Mouse (Mus musculus) hindbrain, postnatal 0 days (tissue): ENCODE measurements around the gene Gm10961. TPM values are rescaled to one million over a fixed set of nuclear protein-coding genes. Genes with fewer than 3 reads are reported as not detected.

ENCODE experiments used
- ATAC-seq: fragments of 200-750 bp; cut with Nextera tagmentation; 2 replicates; pipeline ENCODE4 v1.8.0; 2017; ENCODE audit warnings: mild to moderate bottlenecking, moderate TSS enrichment, moderate library complexity
- DNase-seq: peaks from one replicate; pipeline ENCODE4 v3.0.0-alpha.2; 2015; ENCODE audit warnings: low spot score
- H3K27ac ChIP-seq: fragments of 300-500 bp; sonication (generic); 2 replicates; pipeline ENCODE4 v1.5.1; 2014; ENCODE audit warnings: mild to moderate bottlenecking
- H3K27me3 ChIP-seq: fragments of 300-500 bp; sonication (generic); 2 replicates; pipeline ENCODE4 v1.6.1; 2014; ENCODE audit warnings: low read length, mixed read lengths; ENCODE audit not compliant: insufficient read depth
- H3K36me3 ChIP-seq: fragments of 300-500 bp; sonication (generic); 2 replicates; pipeline ENCODE4 v1.6.1; 2014; ENCODE audit warnings: low read length, mixed read lengths; ENCODE audit not compliant: insufficient read depth
- H3K4me1 ChIP-seq: fragments of 300-500 bp; sonication (generic); 2 replicates; pipeline ENCODE4 v1.6.1; 2014; ENCODE audit warnings: antibody characterized with exemption, low read length, mixed read lengths; ENCODE audit not compliant: insufficient read depth
- H3K4me2 ChIP-seq: fragments of 300-500 bp; sonication (generic); 2 replicates; pipeline ENCODE4 v1.6.1; 2014; ENCODE audit warnings: low read depth, mild to moderate bottlenecking, low read length, moderate library complexity, mixed read lengths
- H3K4me3 ChIP-seq: fragments of 300-500 bp; sonication (generic); 2 replicates; pipeline ENCODE4 v1.5.1; 2014; ENCODE audit warnings: low read length
- H3K9ac ChIP-seq: fragments of 300-500 bp; sonication (generic); replicated peaks from 2 replicates; pipeline ENCODE4 v1.6.1; 2014; ENCODE audit warnings: mild to moderate bottlenecking, low read length, moderate library complexity, mixed read lengths
- H3K9me3 ChIP-seq: fragments of 300-500 bp; sonication (generic); 2 replicates; pipeline ENCODE4 v1.6.1; 2016; ENCODE audit warnings: low read length, mixed read lengths
- CTCF ChIP-seq: IDR thresholded peaks from 2 replicates; pipeline ENCODE4 v1.5.1; 2016; ENCODE audit warnings: antibody characterized with exemption, control low read depth, low read depth
- WGBS: fragments of 180-500 bp; shearing (Covaris S2); extraction: QIAGEN DNeasy Blood & Tissue Kit; methylation state at CpG from one replicate; pipeline ENCODE4 v1.1.7; 2014; 5-methylcytosine and 5-hydroxymethylcytosine counted together
- polyA plus RNA-seq: library from polyadenylated mRNA; unstranded; fragments of >200 nt; fragmentation: Nextera tagmentation; extraction: Ambion mirVana; gene quantifications from 2 replicates; pipeline ENCODE4 v1.2.1, GENCODE M21; 2015
- total RNA-seq: library from RNA; depleted of rRNA; stranded (reverse); fragments of >200 nt; gene quantifications from 2 replicates; pipeline ENCODE4 v1.2.3, GENCODE M21; 2014; rRNA removed

Gm10961 gene
- not detected in 2 replicates for total RNA-seq
- polyA plus RNA-seq, result not detected in 2 replicates

GRCm38 (mm10) chr3:107630682-107631522, at the start of gene Gm10961:
Gene Gm10961 (plus strand): TSS chr3:107631322.
- Histone ChIP-seq H3K9ac (peak within 1 kb of the TSS; percentile 94), H3K36me3 (peaks cover 22% of the 10 kb centered on the region; the same call in 1 of the 2 replicates), H3K27me3 (no peaks in the 10 kb centered on the region), H3K9me3 (no peaks in the 10 kb centered on the region), H3K4me1 (no peaks in the 10 kb centered on the region), H3K27ac (peak within 1 kb of the TSS; percentile 98), H3K4me3 (peak within 1 kb of the TSS; percentile 76), H3K4me2 (peak within 1 kb of the TSS; percentile 80)
- under 1% methylated on average over 47 of the region's 48 CpGs for WGBS
- ATAC-seq, result peak; percentile 84
- DNase-seq, result peak; percentile 66
- TF ChIP-seq CTCF, result no peak

- TF ChIP-seq CTCF, result no peak
- Histone ChIP-seq H3K4me3 (peak overlapping the region; percentile 17), H3K4me2 (peak overlapping the region; percentile 43), H3K4me1 (0 out of 2 replicates have a peak, but pooled peaks cover 4% of the 10 kb centered on the region), H3K27ac (no peak overlapping the region), H3K9ac (no peak overlapping the region), H3K27me3 (peaks cover 54% of the 10 kb centered on the region), H3K36me3 (no peaks in the 10 kb centered on the region), H3K9me3 (no peaks in the 10 kb centered on the region)
- 2% methylated on average over 18 of the region's 18 CpGs for WGBS
- ATAC-seq (no peak), DNase-seq (no peak)
Measured at GRCm38 (mm10) chr3:107582130-107582874, 48.8 kb upstream of the Gm10961 start.

GRCm38 (mm10) chr3:107582875-107583767, 48.0 kb upstream of the Gm10961 start:
- peaks cover 56% of the 10 kb centered on the region for H3K27me3 ChIP-seq
- ATAC-seq (no peak), DNase-seq (no peak)
- WGBS, result under 1% methylated on average over 64 of the region's 65 CpGs
- H3K4me3 ChIP-seq, result peak overlapping the region; percentile 17
- H3K9me3 ChIP-seq, result no peaks in the 10 kb centered on the region
- no peak overlapping the region for H3K27ac ChIP-seq
- H3K4me2 ChIP-seq, result peak overlapping the region; percentile 43
- H3K4me1 ChIP-seq, result 0 out of 2 replicates have a peak, but pooled peaks cover 4% of the 10 kb centered on the region
- no peaks in the 10 kb centered on the region for H3K36me3 ChIP-seq
- TF ChIP-seq CTCF, result no peak
- no peak overlapping the region for H3K9ac ChIP-seq

- WGBS, result 11% methylated on average over 1 of the region's 1 CpGs
- Histone ChIP-seq H3K36me3 (no peaks in the 10 kb centered on the region), H3K9ac (no peak overlapping the region), H3K9me3 (no peaks in the 10 kb centered on the region), H3K4me3 (no peak overlapping the region), H3K4me2 (no peak overlapping the region), H3K27ac (no peak overlapping the region), H3K27me3 (peaks cover 59% of the 10 kb centered on the region), H3K4me1 (0 out of 2 replicates have a peak, but pooled peaks cover 4% of the 10 kb centered on the region)
- ATAC-seq (no peak), DNase-seq (no peak)
- TF ChIP-seq CTCF, result no peak
Measured at GRCm38 (mm10) chr3:107583893-107584292, 47.2 kb upstream of the Gm10961 start.

GRCm38 (mm10) chr3:107586504-107586903, 44.6 kb upstream of the Gm10961 start:
- no peaks in the 10 kb centered on the region for H3K9me3 ChIP-seq
- no peak for TF ChIP-seq CTCF
- no peak overlapping the region for H3K4me2 ChIP-seq
- H3K27me3 ChIP-seq, result peaks cover 41% of the 10 kb centered on the region
- no peak overlapping the region for H3K4me3 ChIP-seq
- ATAC-seq, result no peak
- no peaks in the 10 kb centered on the region for H3K36me3 ChIP-seq
- 0 out of 2 replicates have a peak, but pooled peaks cover 4% of the 10 kb centered on the region for H3K4me1 ChIP-seq
- H3K27ac ChIP-seq, result no peak overlapping the region
- 63% methylated on average over 6 of the region's 6 CpGs for WGBS
- H3K9ac ChIP-seq, result no peak overlapping the region
- DNase-seq, result no peak

- H3K4me3 ChIP-seq, result no peak overlapping the region
- H3K9me3 ChIP-seq, result no peaks in the 10 kb centered on the region
- H3K4me1 ChIP-seq, result no peaks in the 10 kb centered on the region
- no peak overlapping the region for H3K4me2 ChIP-seq
- ATAC-seq (no peak), DNase-seq (no peak)
- H3K36me3 ChIP-seq, result no peaks in the 10 kb centered on the region
- peaks cover 45% of the 10 kb centered on the region for H3K27me3 ChIP-seq
- no peak overlapping the region for H3K27ac ChIP-seq
- 61% methylated on average over 1 of the region's 1 CpGs for WGBS
- no peak for TF ChIP-seq CTCF
- no peak overlapping the region for H3K9ac ChIP-seq
Measured at GRCm38 (mm10) chr3:107591612-107592011, 39.5 kb upstream of the Gm10961 start.
